Mouse (Mus musculus) ZHBTc4 (cell line): ENCODE results near the gene Olfr801.

Experiments used
- DNase-seq: peaks from one replicate; pipeline ENCODE4 v3.0.0-alpha.2; 2011; ENCODE audit warnings: low read depth, low spot score

The Olfr801 gene

GRCm38 (mm10) chr10:129673765-129674164 lies at the start of gene Olfr801:
Olfr801 (minus strand) TSS chr10:129673865.
- DNase-seq = no peak

- no peak for DNase-seq
These were observed 29.2 kb upstream of the Olfr801 start, which contains the start of gene Olfr804 for GRCm38 (mm10) chr10:129702910-129703309. Olfr804 (plus strand) TSS chr10:129703210.

GRCm38 (mm10) chr10:129694186-129694585 lies 20.5 kb upstream of the Olfr801 start, which contains the start of gene Olfr803:
Olfr803 (minus strand) TSS chr10:129694286.
- DNase-seq = no peak

GRCm38 (mm10) chr10:129688069-129688468 lies 14.4 kb upstream of the Olfr801 start, which contains the start of gene Olfr802:
Olfr802 (minus strand) TSS chr10:129688169.
- DNase-seq = no peak

- no peak for DNase-seq
These were observed 16.3 kb downstream of the Olfr801 start, which contains the start of gene Olfr800 for GRCm38 (mm10) chr10:129657394-129657793. Olfr800 (plus strand) TSS chr10:129657694.

GRCm38 (mm10) chr10:129651763-129652162 lies 21.9 kb downstream of the Olfr801 start:
- no peak for DNase-seq

- no peak for DNase-seq
These were observed 36.5 kb downstream of the Olfr801 start, which contains the start of gene Olfr799 for GRCm38 (mm10) chr10:129637184-129637583. Olfr799 (plus strand) TSS chr10:129637484.

GRCm38 (mm10) chr10:129627834-129628233 lies 45.8 kb downstream of the Olfr801 start, which contains the start of gene Olfr798:
Olfr798 (minus strand) TSS chr10:129627934.
- DNase-seq = no peak

GRCm38 (mm10) chr10:129623251-129623650 lies 50.4 kb downstream of the Olfr801 start:
- no peak for DNase-seq

- peak; percentile 18 for DNase-seq
These were observed 51.9 kb downstream of the Olfr801 start for GRCm38 (mm10) chr10:129621724-129622123.
